Mouse (Mus musculus) regulatory T cell (primary cell): Measurements from ENCODE around the gene Iqce.

Experiments used
- in situ Hi-C: fragments of 300-600 bp; cut with MboI, MseI; formaldehyde crosslinking; loops from one replicate; pipeline ENCODE4 v1.15.1; 2025; ENCODE audit warnings: high pct_unique_total_duplicates

Iqce gene

DNA sequence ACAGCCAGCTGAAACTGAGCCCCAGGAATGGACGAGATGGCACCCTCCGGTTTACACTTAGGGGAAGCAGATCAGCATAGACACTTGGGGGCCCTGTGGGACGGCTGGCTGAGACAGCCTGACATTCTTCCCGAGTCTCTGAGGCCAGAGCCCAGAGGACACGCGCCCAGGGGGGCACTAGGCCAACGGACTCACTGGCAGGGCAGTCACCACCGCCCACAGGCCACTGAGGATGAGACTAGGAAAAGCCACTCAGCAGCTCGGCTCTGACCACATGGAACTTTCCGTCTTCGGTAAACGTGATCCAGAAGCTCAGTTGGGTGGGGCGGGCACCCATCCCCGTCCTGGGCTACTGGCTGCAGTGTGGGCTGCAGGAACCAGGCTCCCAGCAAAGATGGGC is 62.3 kb downstream of the Iqce start:
- in situ Hi-C loops: no loop called here

GRCm38 (mm10) chr5:140639312-140639711 is 62.9 kb downstream of the Iqce start:
- in situ Hi-C loops: no loop called here

DNA sequence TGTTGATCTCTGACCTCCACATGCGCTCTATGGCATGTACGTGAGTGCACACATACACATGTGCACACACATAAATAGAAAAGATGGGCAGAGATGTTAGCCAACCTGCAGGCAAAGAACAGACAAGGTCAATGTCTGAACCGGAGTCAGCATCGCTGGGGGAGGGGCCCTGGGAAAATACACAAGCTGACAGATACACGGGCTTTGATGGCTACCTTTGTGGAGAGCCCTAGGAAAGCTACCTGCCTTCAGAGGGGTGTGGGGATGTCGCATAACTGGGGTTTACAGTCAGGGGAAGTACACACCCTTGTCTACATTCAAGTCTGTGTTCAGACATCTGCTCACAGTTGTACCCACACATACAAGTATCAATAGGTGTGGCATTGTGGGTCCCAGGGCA is 63.7 kb downstream of the Iqce start:
- in situ Hi-C loops: no loop called here

DNA sequence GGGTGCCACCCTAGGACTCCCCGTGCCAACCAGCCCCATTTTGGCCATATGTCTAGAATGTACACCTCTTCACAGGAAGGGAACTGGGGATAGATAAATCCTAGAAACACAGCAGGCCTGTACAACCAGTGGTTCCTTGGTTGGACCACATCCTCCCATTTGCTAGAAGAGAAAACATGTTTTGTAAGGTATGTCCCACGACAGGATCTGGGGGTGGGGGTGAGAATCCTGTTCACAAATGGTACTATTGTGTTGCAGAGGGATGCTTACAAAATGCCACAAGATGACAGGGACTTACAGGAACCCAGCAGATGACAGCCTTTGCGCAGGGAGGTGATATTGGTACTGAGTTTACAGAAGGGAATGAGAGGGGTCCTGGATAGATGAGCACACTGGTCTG is 64.2 kb downstream of the Iqce start:
- in situ Hi-C loops: no loop called here

- in situ Hi-C loops: no loop called here
These were observed 65.1 kb downstream of the Iqce start for GRCm38 (mm10) chr5:140637058-140637410.

DNA sequence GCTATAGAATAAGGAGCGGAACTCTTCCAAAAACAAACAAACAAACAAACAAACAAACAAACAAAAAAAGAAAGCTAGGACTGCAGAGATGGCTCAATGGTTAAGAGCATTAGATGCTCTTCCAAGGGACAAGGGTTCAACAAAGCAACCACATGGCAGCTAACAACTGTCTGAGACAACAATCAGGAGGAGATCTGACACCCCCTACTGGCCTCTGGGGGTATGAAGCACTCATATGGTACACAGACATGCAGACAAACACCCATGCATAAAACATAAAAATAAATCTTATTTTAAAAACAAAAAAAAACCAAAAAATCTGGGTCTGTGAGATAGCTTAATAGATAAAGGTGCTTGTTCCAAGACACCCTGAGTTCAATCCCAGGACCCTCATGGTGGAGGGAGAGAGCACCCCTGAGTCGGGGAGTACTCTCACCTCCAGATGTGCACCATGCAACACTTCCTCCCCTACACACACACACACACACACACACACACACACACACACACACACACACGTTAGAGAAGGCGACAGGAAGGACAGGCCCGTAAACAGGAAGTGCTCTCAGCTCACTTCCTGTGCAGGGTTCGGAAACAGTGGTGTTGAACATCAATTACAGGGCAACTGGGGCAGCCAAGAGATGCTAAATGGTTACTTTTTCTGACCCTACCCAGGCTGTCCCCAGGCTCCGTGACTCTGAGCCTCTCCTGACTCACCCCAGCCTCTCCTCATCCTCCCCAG is 65.7 kb downstream of the Iqce start:
- in situ Hi-C loops: no loop called here

- in situ Hi-C loops: no loop called here
These were observed 67.1 kb downstream of the Iqce start for GRCm38 (mm10) chr5:140634798-140635722.

DNA sequence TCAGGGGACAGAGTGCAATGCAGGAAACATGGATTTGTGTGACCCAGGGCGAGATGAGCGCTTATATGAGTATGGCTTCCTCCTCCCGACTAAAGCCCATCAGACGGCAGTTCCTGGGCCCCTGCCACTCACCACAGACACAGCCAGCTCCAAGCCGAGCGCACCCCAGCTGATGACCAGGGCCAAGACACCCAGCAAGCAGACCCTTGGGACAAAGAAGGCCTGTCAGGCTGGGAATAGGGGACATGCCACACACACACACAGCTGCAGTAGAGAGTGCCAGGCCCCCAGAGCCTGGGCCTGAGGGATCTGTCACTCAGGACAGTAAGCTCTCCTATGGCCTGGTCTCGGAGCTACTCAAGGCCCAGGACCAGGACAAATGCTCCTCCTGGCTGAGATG is 68.7 kb downstream of the Iqce start:
- in situ Hi-C loops: no loop called here

GRCm38 (mm10) chr5:140628995-140629394 is 73.2 kb downstream of the Iqce start:
- in situ Hi-C loops: no loop called here

DNA sequence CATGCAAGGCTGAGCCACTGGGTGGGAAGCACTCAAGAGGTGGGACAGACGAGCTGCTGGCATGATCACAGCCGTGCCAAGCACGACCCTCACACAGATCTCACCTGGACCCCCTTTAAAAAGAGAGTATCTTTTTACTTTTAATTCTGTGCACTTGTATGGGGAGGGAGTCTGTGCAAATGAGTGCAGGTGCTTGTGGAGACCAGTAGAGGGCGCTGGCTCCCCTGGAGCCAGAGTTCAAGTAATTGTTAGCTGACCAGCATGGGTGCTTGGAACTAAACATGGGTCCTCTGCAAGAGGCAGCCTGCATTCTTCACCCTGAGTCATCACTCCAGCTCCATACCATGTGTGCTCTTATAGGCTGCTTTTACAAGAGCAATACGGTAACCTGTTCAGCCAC is 74.6 kb downstream of the Iqce start:
- in situ Hi-C loops: no loop called here

- in situ Hi-C loops: no loop called here
These were observed 77.2 kb downstream of the Iqce start for GRCm38 (mm10) chr5:140624961-140625360.

DNA sequence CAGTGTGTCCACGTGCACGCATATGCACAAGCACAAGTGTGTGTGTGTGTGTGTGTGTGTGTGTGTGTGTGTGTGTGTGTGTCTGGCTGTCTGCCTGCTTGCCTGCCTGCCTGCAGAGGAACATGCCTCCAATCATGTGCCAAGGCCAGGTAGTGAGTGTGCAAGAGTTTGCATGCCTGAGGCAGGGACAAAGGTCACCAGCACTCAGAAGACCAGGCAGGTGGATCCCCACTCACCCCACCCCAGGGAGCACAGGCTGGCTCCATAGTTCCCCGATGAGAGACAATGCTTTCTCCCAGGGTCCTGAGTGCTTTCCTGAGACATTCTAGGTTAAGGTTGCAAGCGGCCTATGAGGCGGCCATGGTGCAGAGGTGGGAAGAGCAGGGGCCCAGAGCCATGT is 77.9 kb downstream of the Iqce start:
- in situ Hi-C loops: no loop called here

DNA sequence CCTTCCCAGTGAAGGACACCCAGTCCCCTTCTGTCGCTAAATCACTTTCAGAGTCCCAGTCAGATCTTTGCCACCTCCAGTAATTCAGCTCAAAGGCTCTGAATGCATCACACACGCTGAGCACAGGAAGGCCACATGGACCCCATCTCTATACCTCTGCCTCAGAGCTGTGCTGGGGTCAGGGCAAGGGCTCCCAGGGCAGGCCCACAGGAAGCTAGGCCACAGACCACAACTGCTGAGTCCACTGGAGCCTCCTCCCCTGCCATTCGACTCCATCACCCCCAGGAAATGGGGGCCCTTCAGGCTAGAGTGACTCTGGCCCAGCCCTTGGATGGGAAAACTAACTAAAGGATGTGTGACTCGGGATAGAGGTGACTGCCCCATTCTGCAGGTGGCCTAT is 78.4 kb downstream of the Iqce start:
- in situ Hi-C loops: no loop called here

DNA sequence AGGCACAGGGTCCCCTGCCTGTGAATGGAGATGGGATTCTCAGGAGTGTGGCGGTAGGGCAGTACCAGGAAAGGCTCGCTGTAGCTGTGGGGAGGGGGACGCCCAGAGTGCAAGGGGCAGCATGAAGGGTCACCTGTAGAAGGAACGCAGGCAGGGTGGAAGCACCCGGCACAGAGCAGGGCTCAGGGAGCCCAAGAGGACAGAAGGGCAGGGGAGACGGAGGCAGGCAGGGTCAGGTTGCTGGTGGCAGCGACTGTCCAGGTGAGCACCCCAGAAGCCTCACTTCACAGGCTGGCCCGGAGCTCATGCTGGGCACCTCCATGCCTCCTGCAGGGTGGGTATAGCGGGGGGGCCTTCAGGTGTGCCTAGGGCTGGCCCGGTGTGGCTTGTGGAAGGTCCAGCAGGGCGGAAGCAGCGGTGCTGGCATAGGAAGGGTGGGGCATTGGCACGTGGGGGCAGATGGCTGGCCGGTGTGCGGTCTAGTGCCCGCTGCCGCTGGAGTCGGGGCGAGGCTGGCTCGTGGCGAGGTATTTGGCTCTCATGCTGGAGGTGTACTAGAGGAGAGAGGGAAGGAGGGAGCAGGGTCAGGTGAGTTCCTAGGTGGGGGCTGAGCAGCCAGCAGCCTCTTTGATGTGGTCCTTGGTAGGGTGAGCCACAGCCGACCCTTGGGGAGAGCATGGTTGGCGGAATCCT is 79.1 kb downstream of the Iqce start:
- in situ Hi-C loops: no loop called here

DNA sequence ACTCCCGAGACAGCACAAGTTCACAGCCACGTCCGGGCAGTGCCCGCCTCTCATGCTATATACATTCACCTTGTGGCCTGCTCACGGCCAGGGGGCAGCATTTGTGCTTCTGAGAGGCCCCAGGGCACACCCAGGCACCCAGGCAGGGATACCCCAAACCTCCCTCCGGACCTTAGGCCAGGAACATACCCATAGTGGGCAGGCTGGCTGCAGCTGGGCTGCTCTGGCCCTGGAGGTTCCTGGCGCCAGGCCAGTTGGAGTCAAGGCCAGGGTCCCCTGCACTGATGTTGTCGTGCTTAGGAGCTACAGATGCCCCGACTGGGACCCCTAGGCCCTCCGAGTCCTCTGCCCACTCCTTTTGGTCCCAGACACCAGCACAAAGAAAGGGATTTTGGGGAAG is 80.7 kb downstream of the Iqce start:
- in situ Hi-C loops: no loop called here

GRCm38 (mm10) chr5:140621092-140621491 is 81.1 kb downstream of the Iqce start:
- in situ Hi-C loops: no loop called here

DNA sequence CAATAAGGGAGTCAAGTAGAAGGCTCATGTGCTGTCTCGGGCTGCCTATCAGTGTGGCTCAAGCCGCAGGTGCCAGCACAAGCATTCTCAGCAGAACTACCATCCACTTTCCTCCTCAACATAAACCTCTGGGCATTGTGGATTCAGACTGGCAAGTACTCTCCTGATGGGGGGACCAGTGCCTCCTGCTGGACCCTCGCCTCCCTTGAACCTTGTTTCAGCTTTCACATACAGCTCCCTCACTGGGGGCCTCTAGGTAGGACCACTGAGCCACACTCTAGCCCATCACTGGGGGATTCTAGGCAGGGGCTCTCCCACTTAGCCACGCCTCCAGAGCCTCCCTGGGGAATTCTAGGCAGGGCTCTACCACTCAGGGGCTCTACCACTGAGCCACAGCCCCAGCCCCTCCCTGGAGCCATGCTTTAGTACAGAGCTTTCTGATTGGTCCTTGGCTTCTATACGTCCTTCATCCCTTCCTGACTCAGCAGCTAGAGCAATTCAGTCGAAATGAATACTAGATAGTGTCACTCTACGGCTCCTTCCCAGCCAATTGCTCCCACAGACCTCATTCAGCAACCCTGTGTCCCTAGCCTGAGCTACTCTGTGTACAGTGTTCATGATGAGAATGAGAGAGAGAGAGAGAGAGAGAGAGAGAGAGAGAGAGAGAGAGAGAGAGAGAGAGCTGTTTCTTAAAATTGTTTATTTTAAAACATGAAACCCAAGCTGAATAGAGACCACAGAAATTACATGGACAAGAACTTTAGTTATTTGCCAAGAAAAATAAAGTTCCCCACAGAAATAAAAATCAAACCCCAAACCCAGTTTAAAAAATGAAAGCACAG is 82.1 kb downstream of the Iqce start:
- in situ Hi-C loops: loop anchor here (5.0 kb wide), 1 partner anchor 78 kb away; no protein-coding TSS in a partner anchor

GRCm38 (mm10) chr5:140619151-140619771 is 82.9 kb downstream of the Iqce start:
- in situ Hi-C loops: loop anchor here (5.0 kb wide), 1 partner anchor 77 kb away; no protein-coding TSS in a partner anchor

DNA sequence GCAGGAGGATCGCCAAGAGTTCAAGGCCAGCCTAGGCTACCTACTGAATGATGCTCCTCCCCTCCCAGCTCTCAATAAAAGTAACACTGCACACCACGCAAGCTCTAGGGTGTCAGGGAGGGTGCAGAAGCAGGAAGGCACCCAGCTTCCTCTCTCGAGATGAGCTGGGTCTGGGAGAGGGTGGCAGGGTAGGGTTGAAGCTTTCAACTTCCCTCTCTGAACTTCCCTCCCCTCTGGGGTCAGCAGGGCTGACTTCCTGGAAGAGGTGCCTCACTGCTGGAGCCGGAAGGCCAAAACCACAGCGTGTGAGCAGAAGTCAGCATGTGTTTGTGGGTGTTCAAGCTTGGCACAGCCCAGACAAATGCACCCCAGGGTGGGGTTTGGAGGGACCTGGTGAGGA is 84.5 kb downstream of the Iqce start:
- in situ Hi-C loops: loop anchor here (5.0 kb wide), 1 partner anchor 75 kb away; no protein-coding TSS in a partner anchor

GRCm38 (mm10) chr5:140616691-140617090 is 85.5 kb downstream of the Iqce start:
- in situ Hi-C loops: loop anchor here (5.0 kb wide), 1 partner anchor 74 kb away; no protein-coding TSS in a partner anchor

DNA sequence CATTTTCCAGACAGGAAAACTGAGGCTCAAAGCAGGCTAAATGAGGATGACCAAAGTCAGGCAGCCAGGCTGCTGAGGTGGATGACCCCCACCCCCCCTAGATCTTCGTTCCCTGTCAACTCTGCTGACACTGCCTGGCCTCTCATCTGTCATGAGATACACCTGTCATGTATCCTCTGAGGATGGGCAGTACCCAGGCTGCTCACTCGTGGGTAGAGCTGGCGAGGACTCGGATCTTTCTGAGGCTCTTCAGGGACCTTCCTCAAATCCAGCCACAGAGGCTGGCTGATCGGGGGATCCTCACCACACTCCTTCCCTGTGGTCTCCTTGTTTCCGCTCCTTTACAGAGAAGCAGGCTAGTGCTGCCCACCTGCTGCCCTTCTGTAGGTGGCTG is 86.1 kb downstream of the Iqce start:
- in situ Hi-C loops: loop anchor here (5.0 kb wide), 1 partner anchor 74 kb away; no protein-coding TSS in a partner anchor
